Mouse (Mus musculus) forebrain, embryonic 14.5 days (tissue): Measurements from ENCODE around the gene Ptpra. TPM values are rescaled to one million over a fixed set of nuclear protein-coding genes. Genes with fewer than 3 reads are reported as not detected.

Experiments
- ATAC-seq: fragments of 200-750 bp; cut with Nextera tagmentation; 2 replicates; pipeline ENCODE4 v1.8.0; 2017; ENCODE audit warnings: mild to moderate bottlenecking, moderate library complexity
- DNase-seq: peaks from one replicate; pipeline ENCODE4 v3.0.0-alpha.2; 2015; ENCODE audit warnings: low spot score
- H3K27ac ChIP-seq: fragments of 300-500 bp; sonication (generic); 2 replicates; pipeline ENCODE4 v1.5.1; 2014; ENCODE audit warnings: low read depth, mild to moderate bottlenecking, control low read depth, low read length, moderate library complexity
- H3K27me3 ChIP-seq: fragments of 300-500 bp; sonication (generic); replicated peaks from 2 replicates; pipeline ENCODE4 v1.6.1; 2014; ENCODE audit warnings: low read length, control low read depth, mixed read lengths; ENCODE audit not compliant: control insufficient read depth, insufficient read depth
- H3K36me3 ChIP-seq: fragments of 300-500 bp; sonication (generic); 2 replicates; pipeline ENCODE4 v1.6.1; 2014; ENCODE audit warnings: low read length, control low read depth; ENCODE audit not compliant: control insufficient read depth, insufficient read depth
- H3K4me1 ChIP-seq: fragments of 300-500 bp; sonication (generic); 2 replicates; pipeline ENCODE4 v1.6.1; 2014; ENCODE audit warnings: antibody characterized with exemption, low read length, control low read depth; ENCODE audit not compliant: control insufficient read depth, insufficient read depth
- H3K4me2 ChIP-seq: fragments of 300-500 bp; sonication (generic); 2 replicates; pipeline ENCODE4 v1.6.1; 2014; ENCODE audit warnings: mild to moderate bottlenecking, control low read depth, low read length
- H3K4me3 ChIP-seq: fragments of 300-500 bp; sonication (generic); 2 replicates; pipeline ENCODE4 v1.5.1; 2014; ENCODE audit warnings: low read depth, low read length, control low read depth
- H3K9ac ChIP-seq: fragments of 300-500 bp; sonication (generic); 2 replicates; pipeline ENCODE4 v1.6.1; 2014; ENCODE audit warnings: mild to moderate bottlenecking, low read length, control low read depth, moderate library complexity
- H3K9me3 ChIP-seq: fragments of 300-500 bp; sonication (generic); replicated peaks from 2 replicates; pipeline ENCODE4 v1.6.1; 2016; ENCODE audit warnings: low read length, control low read depth, mixed read lengths; ENCODE audit not compliant: control insufficient read depth
- WGBS: fragments of 180-500 bp; shearing (Covaris S2); extraction: QIAGEN DNeasy Blood & Tissue Kit; methylation state at CpG from one replicate; pipeline ENCODE4 v1.1.7; 2014; 5-methylcytosine and 5-hydroxymethylcytosine counted together
- polyA plus RNA-seq: library from polyadenylated mRNA; unstranded; fragments of >200 nt; fragmentation: Nextera tagmentation; extraction: Ambion mirVana; gene quantifications from 2 replicates; pipeline ENCODE4 v1.2.1, GENCODE M21; 2014

Ptpra gene
- polyA plus RNA-seq, 1 experiment from 2014 or later, result 130 TPM

GRCm38 (mm10) chr2:130540266-130540665 is 90.2 kb downstream of the Ptpra start:
- DNase-seq, result no peak
- Histone ChIP-seq H3K27ac (no peak overlapping the region), H3K4me3 (no peak overlapping the region), H3K4me2 (no peak overlapping the region), H3K4me1 (no peaks in the 10 kb centered on the region), H3K9ac (no peak overlapping the region), H3K9me3 (no peaks in the 10 kb centered on the region), H3K27me3 (no peaks in the 10 kb centered on the region), H3K36me3 (peaks cover 90% of the 10 kb centered on the region)
- ATAC-seq, result no peak
- 89% methylated on average over 9 of the region's 9 CpGs for WGBS

- no peak for DNase-seq
- H3K36me3 ChIP-seq, result peaks cover 99% of the 10 kb centered on the region
- H3K4me2 ChIP-seq, result no peak overlapping the region
- WGBS, result 90% methylated on average over 8 of the region's 8 CpGs
- no peak overlapping the region for H3K27ac ChIP-seq
- H3K9me3 ChIP-seq, result no peaks in the 10 kb centered on the region
- H3K9ac ChIP-seq, result no peak overlapping the region
- H3K4me3 ChIP-seq, result no peak overlapping the region
- no peak for ATAC-seq
- no peaks in the 10 kb centered on the region for H3K27me3 ChIP-seq
- no peaks in the 10 kb centered on the region for H3K4me1 ChIP-seq
These were observed 96.9 kb downstream of the Ptpra start for GRCm38 (mm10) chr2:130546957-130547356.

DNA sequence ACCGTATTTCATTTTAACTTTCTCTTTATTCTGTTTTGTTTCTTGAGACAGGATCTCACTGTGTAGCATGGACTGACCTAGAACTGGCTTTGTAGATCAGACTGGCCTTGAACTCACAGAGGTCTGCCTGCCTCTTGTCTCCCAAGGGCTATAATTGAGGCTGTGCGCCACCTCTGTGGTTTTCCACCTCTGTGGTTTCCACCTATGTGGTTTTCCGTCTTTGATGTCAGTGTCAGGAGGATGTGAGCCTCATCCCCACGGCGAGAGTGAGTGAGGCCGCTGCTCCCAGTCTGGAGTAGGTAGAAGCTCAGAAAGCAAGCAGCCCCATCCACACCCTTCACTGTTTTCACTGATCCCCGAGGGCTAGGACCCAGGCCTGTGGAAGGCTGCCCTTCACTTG is 104.8 kb downstream of the Ptpra start:
- Histone ChIP-seq H3K9me3 (no peaks in the 10 kb centered on the region), H3K4me1 (no peaks in the 10 kb centered on the region), H3K27ac (no peak overlapping the region), H3K9ac (no peak overlapping the region), H3K4me3 (no peak overlapping the region), H3K36me3 (peaks cover 73% of the 10 kb centered on the region), H3K4me2 (no peak overlapping the region), H3K27me3 (no peaks in the 10 kb centered on the region)
- DNase-seq (no peak), ATAC-seq (no peak)
- WGBS, result 89% methylated on average over 7 of the region's 7 CpGs

DNA sequence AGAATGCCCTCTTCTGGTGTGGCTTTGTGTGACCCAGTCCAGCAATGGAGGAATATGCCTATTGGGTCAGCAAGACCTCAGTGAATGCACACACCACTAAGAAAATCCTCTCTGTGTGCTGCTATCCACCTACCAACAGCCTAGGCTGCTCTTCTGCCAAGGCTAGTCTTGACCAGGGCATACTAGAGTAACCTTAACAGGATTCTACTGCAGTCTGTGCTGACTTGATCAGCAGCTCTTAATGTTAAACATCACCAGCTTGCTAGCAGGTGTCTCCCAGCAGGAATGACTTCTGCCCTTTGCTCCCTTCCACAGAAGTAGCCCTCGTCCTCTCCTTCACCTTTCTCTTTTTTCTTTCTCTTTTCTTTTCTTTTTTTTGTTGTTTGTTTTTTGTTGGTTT is 106.2 kb downstream of the Ptpra start:
- H3K36me3 ChIP-seq, result peaks cover 58% of the 10 kb centered on the region
- WGBS, result 86% methylated on average over 1 of the region's 1 CpGs
- ATAC-seq, result no peak
- no peak overlapping the region for H3K4me2 ChIP-seq
- H3K4me3 ChIP-seq, result no peak overlapping the region
- no peak for DNase-seq
- no peaks in the 10 kb centered on the region for H3K27me3 ChIP-seq
- H3K27ac ChIP-seq, result no peak overlapping the region
- H3K9me3 ChIP-seq, result no peaks in the 10 kb centered on the region
- H3K4me1 ChIP-seq, result no peaks in the 10 kb centered on the region
- no peak overlapping the region for H3K9ac ChIP-seq

GRCm38 (mm10) chr2:130557462-130557861 is 107.4 kb downstream of the Ptpra start:
- Histone ChIP-seq H3K27me3 (no peaks in the 10 kb centered on the region), H3K4me2 (no peak overlapping the region), H3K4me1 (no peaks in the 10 kb centered on the region), H3K9ac (no peak overlapping the region), H3K36me3 (peaks cover 46% of the 10 kb centered on the region), H3K9me3 (no peaks in the 10 kb centered on the region), H3K4me3 (no peak overlapping the region), H3K27ac (no peak overlapping the region)
- WGBS, result 94% methylated on average over 2 of the region's 2 CpGs
- ATAC-seq (no peak), DNase-seq (no peak)

DNA sequence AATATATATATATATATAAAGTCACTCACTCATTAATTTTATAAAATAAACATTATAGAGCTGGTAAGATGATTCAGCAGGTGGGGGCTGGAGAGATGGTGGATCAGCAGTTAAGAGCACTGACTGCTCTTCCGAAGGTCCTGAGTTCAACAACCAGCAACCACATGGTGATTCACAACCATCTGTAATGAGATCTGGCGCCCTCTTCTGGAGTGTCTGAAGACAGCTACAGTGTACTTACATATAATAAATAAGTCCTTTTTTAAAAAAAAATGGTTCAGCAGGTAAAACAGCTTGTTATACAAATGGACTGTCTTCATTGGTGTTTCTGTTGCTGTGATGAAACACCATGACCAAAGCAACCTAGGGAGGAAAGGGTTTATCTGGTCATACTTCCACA is 107.9 kb downstream of the Ptpra start:
- Histone ChIP-seq H3K9me3 (no peaks in the 10 kb centered on the region), H3K4me1 (peaks cover 2% of the 10 kb centered on the region; the same call in 1 of the 2 replicates), H3K27ac (no peak overlapping the region), H3K27me3 (no peaks in the 10 kb centered on the region), H3K4me2 (no peak overlapping the region), H3K36me3 (peaks cover 41% of the 10 kb centered on the region), H3K4me3 (no peak overlapping the region), H3K9ac (no peak overlapping the region)
- DNase-seq (no peak), ATAC-seq (no peak)
- WGBS, result 75% methylated on average over 2 of the region's 2 CpGs

- WGBS, result under 1% methylated on average over 61 of the region's 61 CpGs
- Histone ChIP-seq H3K4me1 (peaks cover 11% of the 10 kb centered on the region), H3K9ac (peak within 1 kb of the TSS; percentile 90), H3K36me3 (peaks cover 24% of the 10 kb centered on the region), H3K27me3 (no peaks in the 10 kb centered on the region), H3K4me2 (peak within 1 kb of the TSS; percentile 83), H3K4me3 (peak within 1 kb of the TSS; percentile 91), H3K27ac (no peak within 1 kb of the TSS; the same call in 1 of the 2 replicates), H3K9me3 (no peaks in the 10 kb centered on the region)
- peak; percentile 100 for ATAC-seq
- peak; percentile 97 for DNase-seq
These were observed 113.4 kb downstream of the Ptpra start, which contains the start of gene Mrps26 for GRCm38 (mm10) chr2:130563212-130564055. Gene Mrps26, plus strand, starts transcription at chr2:130563742.

GRCm38 (mm10) chr2:130564063-130564462 is 114.0 kb downstream of the Ptpra start:
- H3K27ac ChIP-seq, result no peak overlapping the region; the same call in 1 of the 2 replicates
- H3K4me1 ChIP-seq, result peaks cover 11% of the 10 kb centered on the region
- H3K9ac ChIP-seq, result peak overlapping the region; percentile 90
- no peak for DNase-seq
- under 1% methylated on average over 23 of the region's 23 CpGs for WGBS
- ATAC-seq, result peak; percentile 24
- H3K36me3 ChIP-seq, result peaks cover 22% of the 10 kb centered on the region
- peak overlapping the region; percentile 91 for H3K4me3 ChIP-seq
- no peaks in the 10 kb centered on the region for H3K9me3 ChIP-seq
- H3K4me2 ChIP-seq, result peak overlapping the region; percentile 83
- no peaks in the 10 kb centered on the region for H3K27me3 ChIP-seq

DNA sequence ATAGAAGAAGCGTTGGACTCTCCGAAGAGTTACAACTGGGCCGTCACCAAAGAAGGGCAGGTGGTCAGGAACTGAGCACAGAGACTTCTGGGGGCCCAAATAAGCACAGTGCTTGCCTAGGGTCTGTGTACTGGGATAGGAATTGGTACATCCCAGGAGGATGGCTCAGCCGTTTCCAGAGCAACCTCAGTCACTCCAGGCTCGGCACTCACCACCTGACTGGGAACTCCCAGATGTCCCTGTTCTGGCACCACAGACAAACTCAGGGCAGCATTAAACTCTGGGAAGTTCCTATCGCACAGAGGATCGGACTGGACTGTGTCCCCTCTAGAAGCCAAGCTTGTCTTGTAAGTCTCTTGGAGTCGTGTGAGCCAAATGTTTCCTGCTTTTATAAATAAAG is 114.9 kb downstream of the Ptpra start:
- no peak overlapping the region for H3K9ac ChIP-seq
- H3K4me2 ChIP-seq, result peak overlapping the region; percentile 83; the same call in 1 of the 2 replicates
- no peak overlapping the region for H3K27ac ChIP-seq
- ATAC-seq (no peak), DNase-seq (no peak)
- no peak overlapping the region for H3K4me3 ChIP-seq
- H3K36me3 ChIP-seq, result peaks cover 22% of the 10 kb centered on the region
- peaks cover 11% of the 10 kb centered on the region for H3K4me1 ChIP-seq
- WGBS, result 88% methylated on average over 8 of the region's 8 CpGs
- no peaks in the 10 kb centered on the region for H3K27me3 ChIP-seq
- H3K9me3 ChIP-seq, result no peaks in the 10 kb centered on the region
